Mouse (Mus musculus): Measurements from ENCODE around the gene RPS10-NUDT3. TPM values are rescaled to one million over a fixed set of nuclear protein-coding genes. Genes with fewer than 3 reads are reported as not detected.

RPS10-NUDT3 gene
- polyA plus RNA-seq, 1 experiment from 2014 or later = not detected

DNA sequence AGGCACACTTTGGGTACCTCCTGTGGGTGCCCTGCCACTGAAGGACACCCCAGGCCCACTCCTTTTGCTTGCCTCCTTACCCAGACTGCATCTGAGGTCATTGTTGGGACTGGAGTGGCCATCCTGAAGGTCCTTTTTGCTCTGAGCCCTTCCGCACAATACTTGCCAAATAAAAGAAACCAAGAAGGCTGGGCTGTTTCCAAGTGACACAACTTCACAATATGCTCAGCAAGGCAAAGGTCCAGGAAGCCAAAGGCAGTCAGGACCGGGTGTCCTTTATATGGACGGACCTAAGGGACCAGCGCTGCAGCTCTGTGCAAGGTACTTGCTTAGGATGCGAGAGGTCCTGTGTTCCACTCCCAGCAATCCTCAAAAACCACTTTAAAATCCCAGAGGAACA is 66.8 kb downstream of the RPS10-NUDT3 start:
- Histone ChIP-seq H3K36me3 (peaks cover 6% of the 10 kb centered on the region; the same call in 1 of the 2 replicates), H3K9me3 (replicated peaks) (no peaks in the 10 kb centered on the region), H3K4me3 (replicated peaks) (no peak overlapping the region), H3K27me3 (no peaks in the 10 kb centered on the region), H3K4me2 (replicated peaks) (no peak overlapping the region), H3K27ac (replicated peaks) (no peak overlapping the region), H3K4me1 (peaks cover 19% of the 10 kb centered on the region), H3K9ac (no peak overlapping the region)
- WGBS = 85% methylated on average over 5 of the region's 5 CpGs
- no peak for ATAC-seq (ENCODE audit: insufficient number of reproducible peaks, low FRiP score, low TSS enrichment, low read depth)

DNA sequence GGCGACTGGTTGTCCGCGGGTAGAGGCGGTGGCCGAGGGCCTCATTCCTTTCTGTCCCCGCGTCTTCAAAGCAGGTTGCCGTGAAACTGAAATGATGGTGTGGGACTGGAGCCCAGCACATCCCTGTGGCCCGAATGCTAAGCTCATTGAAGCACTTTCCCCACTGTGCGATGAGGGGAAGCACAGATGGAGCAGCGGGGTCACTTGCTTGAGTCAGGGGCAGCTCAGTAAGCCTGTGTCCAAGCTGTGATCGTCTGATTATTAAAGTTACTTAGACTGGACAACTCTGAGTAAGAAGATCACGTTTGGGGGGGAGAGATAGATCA is 69.1 kb downstream of the RPS10-NUDT3 start:
- Histone ChIP-seq H3K4me3 (replicated peaks) (peak overlapping the region; percentile 65), H3K36me3 (peaks cover 3% of the 10 kb centered on the region; the same call in 1 of the 2 replicates)

DNA sequence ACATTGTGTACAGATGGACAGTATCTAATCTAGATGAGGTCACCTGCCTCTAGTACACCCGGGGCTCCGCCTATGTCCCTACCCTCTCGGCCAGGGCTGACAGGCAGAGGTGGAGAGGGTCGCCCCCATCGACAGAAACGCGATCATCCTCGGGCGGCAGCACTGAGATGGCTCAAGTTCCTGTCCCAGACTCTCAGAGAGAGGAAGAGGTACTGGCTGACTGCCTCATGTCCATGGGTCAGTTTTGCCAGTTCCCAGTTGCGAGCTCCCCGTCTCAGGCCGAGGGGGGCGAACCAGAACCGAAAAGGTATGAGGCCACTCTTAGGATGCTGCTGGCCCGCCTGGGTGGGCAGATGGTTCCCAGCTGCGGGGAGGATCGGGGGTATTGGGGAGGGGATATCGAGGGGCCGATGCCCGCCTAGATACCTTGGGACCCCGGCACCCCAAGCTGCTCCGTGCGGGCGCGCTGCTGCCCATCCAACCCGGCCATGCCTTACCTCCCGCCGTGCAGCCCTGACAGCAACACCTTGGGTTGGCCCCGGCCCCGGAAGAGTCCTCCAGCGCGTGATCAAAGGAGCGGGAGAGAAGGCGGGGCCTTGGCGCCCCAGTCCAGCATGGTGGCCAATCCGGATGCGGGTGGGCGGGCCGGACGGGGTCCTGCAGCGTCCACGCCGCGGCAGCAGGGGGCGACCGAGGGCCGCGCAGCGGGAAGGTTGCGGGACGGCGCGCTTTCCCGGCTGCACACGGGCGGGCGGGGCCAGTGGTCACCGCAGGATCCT is 69.7 kb downstream of the RPS10-NUDT3 start, which contains the start of gene AI413582:
Gene AI413582, minus strand, starts transcription at position 594 of the 779 bp plus-strand sequence.
- Histone ChIP-seq H3K4me3 (replicated peaks) (peak within 1 kb of the TSS; percentile 65), H3K9ac (peak within 1 kb of the TSS; percentile 69), H3K27ac (replicated peaks) (0 out of 2 replicates have a peak within 1 kb of the TSS, but pooled peaks have one; percentile 18), H3K9me3 (replicated peaks) (no peaks in the 10 kb centered on the region), H3K4me2 (replicated peaks) (peak within 1 kb of the TSS; percentile 83), H3K36me3 (peaks cover 3% of the 10 kb centered on the region; the same call in 1 of the 2 replicates), H3K27me3 (no peaks in the 10 kb centered on the region), H3K4me1 (peaks cover 27% of the 10 kb centered on the region)
- under 1% methylated on average over 58 of the region's 58 CpGs for WGBS
- ATAC-seq (ENCODE audit: insufficient number of reproducible peaks, low FRiP score, low TSS enrichment, low read depth) = peak; percentile 90

More for the DNA sequence above, 69.1 kb downstream of the RPS10-NUDT3 start:
- Histone ChIP-seq H3K9ac (peak overlapping the region; percentile 33; the same call in 1 of the 2 replicates), H3K27ac (replicated peaks) (no peak overlapping the region), H3K4me2 (replicated peaks) (peak overlapping the region; percentile 83), H3K27me3 (no peaks in the 10 kb centered on the region), H3K4me1 (peaks cover 27% of the 10 kb centered on the region), H3K9me3 (replicated peaks) (no peaks in the 10 kb centered on the region)
- under 1% methylated on average over 13 of the region's 13 CpGs for WGBS
- ATAC-seq (ENCODE audit: insufficient number of reproducible peaks, low FRiP score, low TSS enrichment, low read depth) = no peak

DNA sequence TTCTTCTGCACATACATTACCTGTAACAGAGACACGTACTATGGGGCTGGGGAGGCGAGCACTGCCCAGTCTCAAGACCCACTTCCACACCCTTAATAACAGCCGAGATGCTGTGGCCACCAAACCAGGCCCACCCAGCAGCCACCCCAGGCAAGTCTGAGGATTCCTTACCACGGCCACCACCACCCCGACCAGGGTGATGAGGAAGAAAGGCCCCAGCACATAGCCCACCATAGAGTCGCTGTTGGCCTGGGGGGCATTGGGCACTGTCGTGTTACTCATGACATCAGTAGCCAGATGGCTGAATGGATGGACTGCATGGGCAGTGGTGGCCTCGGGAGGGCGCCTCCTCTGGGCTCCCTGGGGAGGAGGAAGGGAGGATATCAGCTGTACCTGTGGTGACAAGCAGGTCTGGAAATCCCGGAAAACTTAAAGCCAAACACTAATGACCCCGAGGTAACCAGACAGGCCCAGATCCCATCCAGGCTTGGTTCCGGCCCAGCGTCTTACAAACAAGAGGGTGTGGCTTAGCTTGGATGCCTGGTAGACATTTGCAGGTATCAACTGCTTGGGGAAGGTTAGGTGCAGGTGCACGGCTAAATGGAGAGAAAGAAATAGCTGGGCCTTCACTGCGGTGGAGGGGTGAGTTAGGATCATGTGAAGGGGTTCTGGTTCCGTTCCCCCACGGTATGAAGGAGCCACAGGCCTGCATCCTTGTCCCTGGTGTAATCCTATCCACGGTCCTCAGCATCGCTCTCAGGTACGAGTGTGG is 70.4 kb downstream of the RPS10-NUDT3 start:
- no peaks in the 10 kb centered on the region for H3K27me3 ChIP-seq
- peaks cover 3% of the 10 kb centered on the region; the same call in 1 of the 2 replicates for H3K36me3 ChIP-seq
- no peaks in the 10 kb centered on the region for H3K9me3 ChIP-seq (replicated peaks)
- no peak for ATAC-seq (ENCODE audit: insufficient number of reproducible peaks, low FRiP score, low TSS enrichment, low read depth)
- H3K9ac ChIP-seq = peak overlapping the region; percentile 69
- 0 out of 2 replicates have a peak overlapping the region, but pooled peaks have one; percentile 18 for H3K27ac ChIP-seq (replicated peaks)
- H3K4me3 ChIP-seq (replicated peaks) = peak overlapping the region; percentile 65
- peaks cover 27% of the 10 kb centered on the region for H3K4me1 ChIP-seq
- H3K4me2 ChIP-seq (replicated peaks) = peak overlapping the region; percentile 83
- WGBS = 12% methylated on average over 20 of the region's 20 CpGs

DNA sequence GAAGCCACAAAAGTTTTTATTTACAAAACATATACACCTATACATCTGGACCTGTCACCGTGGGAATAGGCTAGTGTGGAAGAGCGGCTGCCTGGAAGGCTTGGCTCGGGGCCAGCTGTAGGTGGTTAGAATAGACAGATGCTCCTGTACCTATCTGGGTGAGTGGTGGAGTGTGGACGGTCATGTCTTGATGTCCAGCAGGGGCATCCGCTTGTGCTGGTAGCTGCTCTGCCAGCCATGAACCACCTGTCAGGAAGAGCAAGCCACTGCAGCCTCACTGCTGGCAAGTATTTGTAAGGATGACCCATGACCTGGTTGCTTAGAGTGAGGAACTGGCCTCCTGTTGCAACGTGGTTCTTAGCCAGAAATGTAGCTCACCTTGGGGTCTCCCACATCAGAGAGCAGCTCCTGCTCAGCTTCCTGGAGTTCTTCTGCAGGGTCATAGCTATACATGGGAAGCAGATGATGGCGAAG is 71.2 kb downstream of the RPS10-NUDT3 start:
- H3K4me3 ChIP-seq (replicated peaks) = no peak overlapping the region
- peaks cover 3% of the 10 kb centered on the region; the same call in 1 of the 2 replicates for H3K36me3 ChIP-seq
- H3K27ac ChIP-seq (replicated peaks) = no peak overlapping the region
- no peak for ATAC-seq (ENCODE audit: insufficient number of reproducible peaks, low FRiP score, low TSS enrichment, low read depth)
- no peak overlapping the region for H3K9ac ChIP-seq
- no peak overlapping the region for H3K4me2 ChIP-seq (replicated peaks)
- H3K9me3 ChIP-seq (replicated peaks) = no peaks in the 10 kb centered on the region
- no peaks in the 10 kb centered on the region for H3K27me3 ChIP-seq
- 47% methylated on average over 7 of the region's 7 CpGs for WGBS
- peaks cover 32% of the 10 kb centered on the region for H3K4me1 ChIP-seq

DNA sequence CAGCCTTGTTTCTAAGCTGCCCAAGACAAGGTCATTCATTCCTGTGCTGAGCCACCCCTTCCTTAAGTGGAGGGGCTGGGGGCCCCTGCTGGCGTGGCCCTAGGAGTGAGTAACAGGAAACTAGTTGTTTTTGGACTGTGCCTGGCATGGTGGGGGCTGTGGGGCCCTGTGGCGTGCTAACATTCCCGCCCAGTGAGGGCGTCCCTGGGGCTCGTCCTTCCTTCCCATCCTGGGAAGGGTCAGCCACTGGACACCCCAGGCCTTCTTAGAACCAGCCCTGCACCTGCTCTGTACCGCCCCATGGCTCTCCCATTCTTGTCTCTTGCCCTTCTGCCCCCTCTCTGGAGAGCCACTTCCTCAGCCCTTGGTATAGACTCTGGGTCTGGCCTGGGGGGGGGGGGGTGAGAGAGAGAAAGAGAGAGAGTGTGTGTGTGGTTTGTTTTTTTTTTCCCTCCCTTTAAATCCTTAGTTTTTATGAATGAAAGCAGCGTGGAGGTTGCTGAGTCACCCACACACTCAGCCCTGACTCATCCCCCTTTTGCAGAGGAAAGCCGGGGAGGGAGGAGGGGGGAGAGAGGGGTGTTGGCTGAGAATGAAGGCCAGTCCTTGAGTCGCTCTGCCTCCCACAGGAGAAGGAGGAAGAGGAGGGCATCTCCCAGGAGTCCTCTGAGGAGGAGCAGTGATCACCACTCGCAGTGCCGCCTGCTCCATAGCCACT is 73.1 kb downstream of the RPS10-NUDT3 start:
- H3K4me2 ChIP-seq (replicated peaks) = no peak overlapping the region
- H3K4me3 ChIP-seq (replicated peaks) = no peak overlapping the region
- no peaks in the 10 kb centered on the region for H3K27me3 ChIP-seq
- H3K27ac ChIP-seq (replicated peaks) = no peak overlapping the region
- no peak overlapping the region for H3K9ac ChIP-seq
- peaks cover 3% of the 10 kb centered on the region; the same call in 1 of the 2 replicates for H3K36me3 ChIP-seq
- H3K9me3 ChIP-seq (replicated peaks) = no peaks in the 10 kb centered on the region
- 61% methylated on average over 11 of the region's 11 CpGs for WGBS
- H3K4me1 ChIP-seq = peaks cover 47% of the 10 kb centered on the region
- ATAC-seq (ENCODE audit: insufficient number of reproducible peaks, low FRiP score, low TSS enrichment, low read depth) = no peak

DNA sequence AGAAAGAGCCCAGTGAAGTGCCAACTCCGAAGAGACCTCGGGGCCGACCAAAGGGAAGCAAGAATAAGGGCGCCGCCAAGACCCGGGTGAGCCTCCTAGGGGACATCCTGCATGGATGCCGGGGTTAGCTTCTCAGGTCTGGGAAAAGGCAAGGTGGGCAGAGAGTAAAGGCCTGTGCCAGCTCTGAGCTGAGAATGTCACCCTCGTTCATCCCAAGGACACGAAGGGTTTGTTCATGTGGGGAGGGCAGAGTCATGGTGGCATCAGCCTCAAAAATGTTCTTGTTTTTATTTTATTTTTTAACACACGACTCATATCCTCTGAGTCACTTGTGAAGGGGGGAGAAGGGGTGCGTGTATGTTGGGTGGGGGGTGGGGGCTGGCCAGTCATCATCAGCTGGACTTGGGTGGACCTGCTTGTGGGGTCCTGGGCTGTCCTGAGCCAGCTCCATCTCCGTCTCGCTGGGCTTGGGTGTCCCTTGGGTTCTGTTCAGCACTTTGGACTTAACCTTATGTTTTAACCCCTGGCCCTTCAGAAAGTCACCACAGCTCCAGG is 74.0 kb downstream of the RPS10-NUDT3 start:
- Histone ChIP-seq H3K9me3 (replicated peaks) (no peaks in the 10 kb centered on the region), H3K27ac (replicated peaks) (no peak overlapping the region), H3K4me1 (peaks cover 45% of the 10 kb centered on the region), H3K9ac (no peak overlapping the region), H3K27me3 (no peaks in the 10 kb centered on the region), H3K36me3 (peaks cover 3% of the 10 kb centered on the region; the same call in 1 of the 2 replicates), H3K4me2 (replicated peaks) (no peak overlapping the region), H3K4me3 (replicated peaks) (no peak overlapping the region)
- ATAC-seq (ENCODE audit: insufficient number of reproducible peaks, low FRiP score, low TSS enrichment, low read depth) = no peak
- WGBS = 81% methylated on average over 13 of the region's 13 CpGs

DNA sequence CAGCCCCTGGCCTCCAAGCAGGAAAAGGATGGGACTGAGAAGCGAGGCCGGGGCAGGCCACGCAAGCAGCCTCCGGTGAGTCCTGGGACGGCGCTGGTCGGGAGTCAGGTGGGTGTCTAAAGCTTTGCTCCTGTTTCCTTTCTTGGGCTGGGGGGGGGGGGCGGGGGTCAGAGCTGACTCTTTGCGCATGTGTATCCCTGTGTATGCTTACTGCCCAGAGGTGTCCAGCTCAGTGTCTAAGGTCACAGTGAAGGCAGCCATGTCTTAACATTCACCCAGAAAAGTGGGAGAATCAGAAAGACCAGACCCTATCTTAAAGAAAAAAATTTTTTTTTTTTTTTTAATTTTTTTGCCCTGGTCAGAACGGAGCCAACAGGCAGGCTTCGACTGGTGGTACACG is 75.4 kb downstream of the RPS10-NUDT3 start:
- H3K4me3 ChIP-seq (replicated peaks) = no peak overlapping the region
- no peak for ATAC-seq (ENCODE audit: insufficient number of reproducible peaks, low FRiP score, low TSS enrichment, low read depth)
- H3K27ac ChIP-seq (replicated peaks) = no peak overlapping the region
- 0 out of 2 replicates have a peak overlapping the region, but pooled peaks have one; percentile 70 for H3K4me2 ChIP-seq (replicated peaks)
- no peaks in the 10 kb centered on the region for H3K9me3 ChIP-seq (replicated peaks)
- peaks cover 3% of the 10 kb centered on the region; the same call in 1 of the 2 replicates for H3K36me3 ChIP-seq
- WGBS = 57% methylated on average over 12 of the region's 12 CpGs
- no peak overlapping the region for H3K9ac ChIP-seq
- H3K27me3 ChIP-seq = no peaks in the 10 kb centered on the region
- H3K4me1 ChIP-seq = peaks cover 49% of the 10 kb centered on the region

DNA sequence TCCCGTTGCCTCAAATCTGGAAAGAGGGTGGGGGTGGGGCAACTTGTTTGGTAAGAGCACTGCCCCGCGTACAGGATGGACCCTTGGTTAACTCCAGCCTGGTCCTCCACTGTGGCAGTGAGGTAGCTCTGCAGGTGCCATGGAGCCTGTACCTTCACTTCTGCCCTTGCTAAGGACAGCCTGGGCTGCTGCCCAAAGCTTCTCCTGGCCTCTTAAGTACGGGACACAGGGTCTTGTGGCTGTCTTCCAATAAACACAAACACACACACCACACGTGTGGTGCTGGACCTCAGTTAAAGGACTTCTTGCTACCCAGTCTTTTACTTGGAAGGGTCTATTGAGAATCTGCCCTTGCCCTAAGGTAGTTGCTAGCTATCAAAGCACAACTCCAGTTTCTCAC is 76.2 kb downstream of the RPS10-NUDT3 start:
- Histone ChIP-seq H3K4me3 (replicated peaks) (peak overlapping the region; percentile 63), H3K9me3 (replicated peaks) (no peaks in the 10 kb centered on the region), H3K36me3 (peaks cover 3% of the 10 kb centered on the region; the same call in 1 of the 2 replicates), H3K27ac (replicated peaks) (no peak overlapping the region), H3K4me1 (peaks cover 47% of the 10 kb centered on the region), H3K4me2 (replicated peaks) (peak overlapping the region; percentile 70), H3K27me3 (no peaks in the 10 kb centered on the region), H3K9ac (no peak overlapping the region)
- ATAC-seq (ENCODE audit: insufficient number of reproducible peaks, low FRiP score, low TSS enrichment, low read depth) = no peak
- 14% methylated on average over 5 of the region's 5 CpGs for WGBS

DNA sequence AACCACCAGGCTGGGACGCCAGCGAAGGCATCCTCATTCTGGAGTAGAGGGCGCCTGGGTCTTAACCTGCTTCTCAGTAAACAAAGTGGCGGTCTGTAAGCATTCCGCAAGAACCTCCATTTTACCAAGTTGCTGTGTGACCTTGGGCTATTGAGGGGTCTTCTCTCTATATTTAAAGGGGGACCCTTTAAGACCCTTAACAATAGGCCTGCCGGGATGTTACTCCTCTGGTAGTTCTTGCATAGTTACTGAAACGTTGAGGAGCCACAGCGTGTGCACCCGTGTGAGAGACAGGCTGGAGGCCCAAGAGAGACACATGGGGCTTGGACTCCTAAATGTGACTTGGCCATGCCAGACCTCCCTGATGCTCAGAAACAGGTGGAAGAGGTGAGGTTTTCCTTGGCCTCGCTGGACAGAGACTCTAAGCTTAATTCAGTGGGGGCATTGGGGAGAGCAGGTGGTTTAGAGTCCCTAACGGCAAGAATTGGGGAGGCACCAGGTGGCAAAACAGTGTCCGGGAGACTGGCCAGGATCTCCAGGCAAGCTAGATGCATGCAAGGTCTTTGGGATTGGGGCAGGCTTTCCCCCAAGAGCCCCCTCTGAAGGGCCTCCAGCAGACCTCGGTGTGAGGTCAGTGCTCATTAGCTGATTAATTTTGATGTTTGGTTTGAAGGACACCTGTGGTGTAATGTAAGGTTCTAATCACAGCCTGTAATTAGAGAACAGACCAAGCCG is 76.9 kb downstream of the RPS10-NUDT3 start:
- H3K9ac ChIP-seq = peak overlapping the region; percentile 50
- no peaks in the 10 kb centered on the region for H3K27me3 ChIP-seq
- WGBS = 8% methylated on average over 14 of the region's 14 CpGs
- H3K27ac ChIP-seq (replicated peaks) = peak overlapping the region; percentile 94
- H3K9me3 ChIP-seq (replicated peaks) = no peaks in the 10 kb centered on the region
- ATAC-seq (ENCODE audit: insufficient number of reproducible peaks, low FRiP score, low TSS enrichment, low read depth) = no peak
- peaks cover 3% of the 10 kb centered on the region; the same call in 1 of the 2 replicates for H3K36me3 ChIP-seq
- peaks cover 47% of the 10 kb centered on the region for H3K4me1 ChIP-seq
- H3K4me2 ChIP-seq (replicated peaks) = peak overlapping the region; percentile 70
- peak overlapping the region; percentile 63 for H3K4me3 ChIP-seq (replicated peaks)
